Mouse (Mus musculus) liver, embryonic 15.5 days (tissue): ENCODE measurements at regions not wholly inside any gene's neighbourhood (a gene's known extent, or its start where the extent isn't known, plus 50 kb on each side); places are given as distances from the start of the nearest gene placed in this dataset.

ENCODE experiments used
- ATAC-seq: fragments of 200-750 bp; cut with Nextera tagmentation; 2 replicates; pipeline ENCODE4 v1.8.0; 2017; ENCODE audit warnings: moderate number of reproducible peaks, mild to moderate bottlenecking, moderate library complexity; ENCODE audit not compliant: insufficient read depth
- H3K27ac ChIP-seq: fragments of 300-500 bp; sonication (generic); replicated peaks from 2 replicates; pipeline ENCODE4 v1.5.1; 2015; ENCODE audit warnings: mild to moderate bottlenecking, inconsistent platforms
- H3K27me3 ChIP-seq: fragments of 300-500 bp; sonication (generic); 2 replicates; pipeline ENCODE4 v1.6.1; 2015; ENCODE audit warnings: mild to moderate bottlenecking, inconsistent platforms
- H3K36me3 ChIP-seq: fragments of 300-500 bp; sonication (generic); replicated peaks from 2 replicates; pipeline ENCODE4 v1.6.1; 2015; ENCODE audit warnings: moderate library complexity, mild to moderate bottlenecking, inconsistent platforms
- H3K4me1 ChIP-seq: fragments of 300-500 bp; sonication (generic); replicated peaks from 2 replicates; pipeline ENCODE4 v1.6.1; 2015; ENCODE audit warnings: inconsistent platforms
- H3K4me2 ChIP-seq: fragments of 300-500 bp; sonication (generic); 2 replicates; pipeline ENCODE4 v1.6.1; 2015; ENCODE audit warnings: moderate library complexity, mild to moderate bottlenecking, inconsistent platforms
- H3K4me3 ChIP-seq: fragments of 300-500 bp; sonication (generic); replicated peaks from 2 replicates; pipeline ENCODE4 v1.5.1; 2015; ENCODE audit warnings: mild to moderate bottlenecking, inconsistent platforms
- H3K9ac ChIP-seq: fragments of 300-500 bp; sonication (generic); 2 replicates; pipeline ENCODE4 v1.6.1; 2015; ENCODE audit warnings: moderate library complexity, mild to moderate bottlenecking, inconsistent platforms
- H3K9me3 ChIP-seq: fragments of 300-500 bp; sonication (generic); replicated peaks from 2 replicates; pipeline ENCODE4 v1.6.1; 2016; ENCODE audit warnings: inconsistent platforms
- WGBS: fragments of 180-500 bp; shearing (Covaris S2); methylation state at CpG from one replicate; pipeline ENCODE4 v1.1.7; 2015; ENCODE audit warnings: mixed read lengths; ENCODE audit not compliant: insufficient replicate concordance; 5-methylcytosine and 5-hydroxymethylcytosine counted together

- H3K27ac ChIP-seq, result no peak overlapping the region
- no peak overlapping the region for H3K4me2 ChIP-seq
- ATAC-seq, result no peak
- H3K36me3 ChIP-seq, result no peaks in the 10 kb centered on the region
- H3K9me3 ChIP-seq, result no peaks in the 10 kb centered on the region
- H3K27me3 ChIP-seq, result no peaks in the 10 kb centered on the region
- H3K4me3 ChIP-seq, result no peak overlapping the region
- H3K9ac ChIP-seq, result no peak overlapping the region
- H3K4me1 ChIP-seq, result no peaks in the 10 kb centered on the region
These were observed 440.8 kb upstream of the Acvr2a start for GRCm38 (mm10) chr2:48373086-48373485.

DNA sequence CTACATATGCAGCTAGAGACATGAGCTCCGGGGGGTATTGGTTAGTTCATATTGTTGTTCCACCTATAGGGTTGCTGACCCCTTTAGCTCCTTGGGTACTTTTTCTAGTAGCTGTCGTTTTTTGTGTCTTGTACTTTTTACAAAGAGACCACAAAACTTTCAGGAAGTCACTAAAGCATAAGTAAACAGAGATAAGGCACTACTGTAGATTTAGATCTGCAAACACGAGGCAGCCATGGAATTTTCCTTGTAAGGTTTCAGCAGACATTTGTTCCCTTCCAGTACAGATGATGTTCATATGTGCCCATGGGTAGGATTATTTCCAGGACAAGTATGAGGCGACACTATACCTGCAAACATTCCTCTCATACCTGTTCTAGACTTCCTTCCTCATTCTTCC is 439.6 kb upstream of the Acvr2a start:
- no peak for ATAC-seq
- no peaks in the 10 kb centered on the region for H3K36me3 ChIP-seq

GRCm38 (mm10) chr2:48378160-48378559 is 435.7 kb upstream of the Acvr2a start:
- 46% methylated on average over 1 of the region's 1 CpGs for WGBS
- Histone ChIP-seq H3K4me1 (no peaks in the 10 kb centered on the region), H3K9ac (no peak overlapping the region), H3K4me3 (no peak overlapping the region), H3K27ac (no peak overlapping the region), H3K4me2 (no peak overlapping the region), H3K36me3 (no peaks in the 10 kb centered on the region), H3K9me3 (no peaks in the 10 kb centered on the region), H3K27me3 (no peaks in the 10 kb centered on the region)
- no peak for ATAC-seq

More for the DNA sequence above, 439.6 kb upstream of the Acvr2a start:
- H3K27ac ChIP-seq, result no peak overlapping the region
- no peaks in the 10 kb centered on the region for H3K27me3 ChIP-seq
- H3K9ac ChIP-seq, result no peak overlapping the region
- H3K4me2 ChIP-seq, result no peak overlapping the region
- no peaks in the 10 kb centered on the region for H3K4me1 ChIP-seq
- H3K9me3 ChIP-seq, result no peaks in the 10 kb centered on the region
- no peak overlapping the region for H3K4me3 ChIP-seq
- 16% methylated on average over 4 of the region's 4 CpGs for WGBS

DNA sequence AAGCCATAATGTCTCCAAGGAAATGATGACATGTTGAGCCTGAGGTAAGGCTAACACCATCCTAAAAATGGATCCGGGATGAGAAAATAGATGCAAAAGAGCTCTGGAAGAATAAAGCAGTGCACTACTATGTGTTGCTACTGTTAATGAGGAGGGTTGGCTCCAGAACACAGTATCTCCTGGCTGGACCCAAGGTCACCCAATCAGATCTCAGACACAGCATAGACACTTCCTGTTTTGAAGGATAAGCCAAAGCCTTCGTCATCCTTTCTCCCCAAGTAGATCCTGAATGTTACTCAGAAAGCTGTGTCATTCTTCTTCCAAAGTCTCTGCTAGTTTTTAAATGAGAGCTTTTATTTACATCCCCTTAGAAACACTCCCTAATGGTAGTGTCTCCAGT is 435.2 kb upstream of the Acvr2a start:
- Histone ChIP-seq H3K4me2 (no peak overlapping the region), H3K27ac (no peak overlapping the region), H3K4me1 (no peaks in the 10 kb centered on the region), H3K36me3 (no peaks in the 10 kb centered on the region), H3K9ac (no peak overlapping the region), H3K9me3 (no peaks in the 10 kb centered on the region), H3K27me3 (no peaks in the 10 kb centered on the region), H3K4me3 (no peak overlapping the region)
- WGBS, result 47% methylated on average over 2 of the region's 2 CpGs
- no peak for ATAC-seq

DNA sequence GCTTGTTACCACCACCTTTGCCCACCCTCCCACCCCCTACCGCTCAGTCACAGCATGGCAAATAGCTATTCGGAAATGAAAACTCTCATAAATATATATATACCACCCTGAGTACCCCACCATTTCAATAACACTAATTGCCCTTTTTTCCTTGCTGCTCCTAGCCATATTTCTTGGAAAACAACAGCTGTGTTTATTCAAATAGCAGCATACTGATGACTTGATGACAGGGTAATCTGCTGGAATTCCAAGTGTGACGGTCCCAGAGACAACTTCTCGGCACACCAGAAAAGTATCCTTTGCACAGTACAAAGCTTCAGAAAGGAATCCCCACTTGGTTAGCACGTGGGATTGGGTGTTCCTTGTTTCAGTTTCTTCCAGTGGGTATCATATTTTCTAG is 433.8 kb upstream of the Acvr2a start:
- no peaks in the 10 kb centered on the region for H3K27me3 ChIP-seq
- no peaks in the 10 kb centered on the region for H3K36me3 ChIP-seq
- WGBS, result 64% methylated on average over 5 of the region's 5 CpGs
- no peak overlapping the region for H3K4me2 ChIP-seq
- H3K4me3 ChIP-seq, result no peak overlapping the region
- no peak for ATAC-seq
- H3K27ac ChIP-seq, result no peak overlapping the region
- no peaks in the 10 kb centered on the region for H3K9me3 ChIP-seq
- no peak overlapping the region for H3K9ac ChIP-seq
- H3K4me1 ChIP-seq, result no peaks in the 10 kb centered on the region

DNA sequence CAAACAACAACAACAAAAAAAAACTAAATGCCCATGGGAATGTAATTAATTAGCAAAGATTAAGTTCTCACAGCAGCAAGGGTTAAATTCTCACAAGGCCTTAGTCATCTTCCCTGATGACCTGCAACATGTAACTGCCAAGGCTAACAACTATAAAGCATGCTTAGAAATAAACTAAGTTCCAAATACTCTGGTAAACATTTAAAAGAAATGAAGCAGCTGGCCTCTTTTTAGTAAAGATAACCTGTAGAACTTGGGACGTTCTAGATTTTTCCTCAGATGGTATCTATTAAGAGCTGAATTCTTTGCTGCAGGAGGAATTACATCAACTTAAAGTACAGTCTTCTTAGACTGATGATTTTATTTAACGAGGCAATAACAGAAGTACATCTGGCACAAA is 433.1 kb upstream of the Acvr2a start:
- WGBS, result 47% methylated on average over 2 of the region's 2 CpGs

GRCm38 (mm10) chr2:48381481-48382075 is 432.3 kb upstream of the Acvr2a start:
- 46% methylated on average over 14 of the region's 14 CpGs for WGBS
- ATAC-seq, result no peak

More for the DNA sequence above, 433.1 kb upstream of the Acvr2a start:
- Histone ChIP-seq H3K9me3 (no peaks in the 10 kb centered on the region), H3K36me3 (no peaks in the 10 kb centered on the region), H3K9ac (no peak overlapping the region), H3K27me3 (no peaks in the 10 kb centered on the region), H3K4me2 (no peak overlapping the region), H3K27ac (no peak overlapping the region), H3K4me1 (no peaks in the 10 kb centered on the region), H3K4me3 (no peak overlapping the region)
- no peak for ATAC-seq

GRCm38 (mm10) chr2:48398504-48398903 is 415.4 kb upstream of the Acvr2a start:
- ATAC-seq, result no peak
- Histone ChIP-seq H3K4me2 (no peak overlapping the region), H3K27ac (no peak overlapping the region), H3K4me1 (0 out of 2 replicates have a peak, but pooled peaks cover 2% of the 10 kb centered on the region), H3K4me3 (no peak overlapping the region), H3K36me3 (no peaks in the 10 kb centered on the region), H3K27me3 (no peaks in the 10 kb centered on the region), H3K9me3 (no peaks in the 10 kb centered on the region), H3K9ac (no peak overlapping the region)
- WGBS, result 47% methylated on average over 1 of the region's 1 CpGs

More at GRCm38 (mm10) chr2:48381481-48382075, 432.3 kb upstream of the Acvr2a start:
- Histone ChIP-seq H3K4me2 (no peak overlapping the region), H3K4me1 (no peaks in the 10 kb centered on the region), H3K36me3 (no peaks in the 10 kb centered on the region), H3K9ac (no peak overlapping the region), H3K4me3 (no peak overlapping the region), H3K27ac (no peak overlapping the region), H3K9me3 (no peaks in the 10 kb centered on the region), H3K27me3 (no peaks in the 10 kb centered on the region)

DNA sequence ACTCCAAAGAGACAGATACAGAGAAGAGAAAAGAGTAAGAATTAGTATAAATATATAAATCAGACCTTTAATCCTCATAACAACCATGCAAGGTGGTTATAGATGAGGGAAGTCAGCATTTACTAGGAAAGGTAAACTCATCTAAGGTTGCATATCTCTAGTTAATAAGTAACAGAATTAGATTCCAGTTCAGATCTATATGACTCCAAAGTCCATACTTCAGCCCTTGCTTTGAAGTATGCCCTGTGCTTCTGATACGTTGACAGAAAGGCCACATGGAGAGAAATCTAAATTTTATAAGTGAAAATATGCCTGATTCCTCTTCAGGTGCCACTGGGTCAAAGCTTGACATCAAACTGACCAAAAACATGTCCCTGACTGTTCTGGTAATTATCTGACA is 414.7 kb upstream of the Acvr2a start:
- H3K27ac ChIP-seq, result no peak overlapping the region
- no peak overlapping the region for H3K9ac ChIP-seq
- H3K4me2 ChIP-seq, result no peak overlapping the region
- ATAC-seq, result 0 out of 2 replicates have a peak, but pooled peaks have one; percentile 47
- no peak overlapping the region for H3K4me3 ChIP-seq
- H3K4me1 ChIP-seq, result 0 out of 2 replicates have a peak, but pooled peaks cover 2% of the 10 kb centered on the region
- H3K36me3 ChIP-seq, result no peaks in the 10 kb centered on the region
- WGBS, result 40% methylated on average over 1 of the region's 1 CpGs
- no peaks in the 10 kb centered on the region for H3K27me3 ChIP-seq
- H3K9me3 ChIP-seq, result no peaks in the 10 kb centered on the region

GRCm38 (mm10) chr2:48402813-48403212 is 411.1 kb upstream of the Acvr2a start:
- Histone ChIP-seq H3K4me1 (0 out of 2 replicates have a peak, but pooled peaks cover 2% of the 10 kb centered on the region), H3K9ac (no peak overlapping the region), H3K9me3 (no peaks in the 10 kb centered on the region), H3K27ac (no peak overlapping the region), H3K4me2 (no peak overlapping the region), H3K4me3 (no peak overlapping the region), H3K36me3 (no peaks in the 10 kb centered on the region), H3K27me3 (no peaks in the 10 kb centered on the region)
- 37% methylated on average over 2 of the region's 2 CpGs for WGBS
- ATAC-seq, result no peak

GRCm38 (mm10) chr2:48404460-48404859 is 409.4 kb upstream of the Acvr2a start:
- Histone ChIP-seq H3K9me3 (no peaks in the 10 kb centered on the region), H3K4me2 (no peak overlapping the region), H3K9ac (no peak overlapping the region), H3K27me3 (no peaks in the 10 kb centered on the region), H3K4me3 (no peak overlapping the region), H3K27ac (no peak overlapping the region), H3K36me3 (no peaks in the 10 kb centered on the region), H3K4me1 (0 out of 2 replicates have a peak, but pooled peaks cover 2% of the 10 kb centered on the region)
- no peak for ATAC-seq
- WGBS, result 53% methylated on average over 3 of the region's 3 CpGs

DNA sequence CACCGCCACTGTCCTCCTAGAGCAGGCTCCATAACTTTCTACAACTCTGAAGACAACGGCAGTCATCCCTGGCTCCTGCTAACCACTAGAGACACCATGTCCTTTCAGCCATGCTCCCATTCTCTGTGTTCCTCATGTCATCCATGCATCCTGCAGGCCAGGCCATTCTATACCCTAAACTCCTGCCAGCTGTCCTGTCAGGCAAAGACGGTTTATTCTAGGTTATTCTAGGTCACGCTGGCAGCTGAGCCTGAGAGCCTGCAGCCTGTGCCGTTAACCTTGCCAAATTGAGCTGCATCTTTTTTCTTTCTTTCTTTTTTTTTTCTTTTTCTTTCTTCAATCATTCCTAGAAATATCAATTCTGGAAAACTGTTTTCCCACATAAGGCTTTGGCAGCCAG is 406.0 kb upstream of the Acvr2a start:
- Histone ChIP-seq H3K9ac (no peak overlapping the region), H3K27me3 (no peaks in the 10 kb centered on the region), H3K4me2 (no peak overlapping the region), H3K9me3 (no peaks in the 10 kb centered on the region), H3K4me1 (no peaks in the 10 kb centered on the region), H3K36me3 (no peaks in the 10 kb centered on the region), H3K4me3 (no peak overlapping the region), H3K27ac (no peak overlapping the region)
- WGBS, result 75% methylated on average over 5 of the region's 5 CpGs
- ATAC-seq, result no peak
